Mouse (Mus musculus): ENCODE measurements around the gene Pga5. TPM values are rescaled to one million over a fixed set of nuclear protein-coding genes. Genes with fewer than 3 reads are reported as not detected.

Pga5 gene
- total RNA-seq, 1 experiment: 4.9 TPM

- H3K9me3 ChIP-seq (ENCODE audit: control insufficient read depth, insufficient read depth, low read depth, low read length): no peaks in the 10 kb centered on the region
- H3K9ac ChIP-seq (ENCODE audit: insufficient read depth, low read depth, low read length, poor library complexity, severe bottlenecking): no peak overlapping the region
- no peak for DNase-seq (ENCODE audit: low read depth, low spot score)
- no peak overlapping the region for H3K27ac ChIP-seq (ENCODE audit: insufficient read depth, low read depth, low read length, poor library complexity, severe bottlenecking)
- H3K4me1 ChIP-seq (ENCODE audit: control insufficient read depth in 2 of 2, insufficient read depth in 2 of 2, low read length in 2 of 2, poor library complexity in 1 of 2): peaks cover 0 to 18% of the 10 kb centered on the region in 2 experiments; a peak in 3 of 4 replicates
- in situ Hi-C loops (cut with MboI; ENCODE audit: low sequenced_read_pairs in 2 of 2, unreplicated experiment in 2 of 2): loop anchor here in 1 of 2 experiments (25.0 kb wide), 1 partner anchor 241 kb away; the partner anchor contains the start of gene Ms4a10
- TF ChIP-seq ZC3H11A (IDR thresholded peaks at IDR 0.05; ENCODE audit: borderline replicate concordance, low read depth, low read length) (no peak), CHD2 (IDR thresholded peaks at IDR 0.05; ENCODE audit: low read depth, low read length) (no peak), MAFK (IDR thresholded peaks at IDR 0.05; ENCODE audit: insufficient read depth, low read depth, low read length) (no peak), HCFC1 (IDR thresholded peaks at IDR 0.05; ENCODE audit: borderline replicate concordance, insufficient read depth, low read length) (no peak), ZNF384 (IDR thresholded peaks at IDR 0.05; ENCODE audit: low read depth, low read length) (no peak)
- H3K36me3 ChIP-seq (ENCODE audit: control insufficient read depth, insufficient read depth, low read length, poor library complexity, severe bottlenecking): no peaks in the 10 kb centered on the region
- H3K4me3 ChIP-seq (ENCODE audit: insufficient read depth in 1 of 2, low read depth in 1 of 2, low read length in 2 of 2, poor library complexity in 1 of 2, severe bottlenecking in 1 of 2): no peak overlapping the region
Observed at GRCm38 (mm10) chr19:10721064-10721463, 43.2 kb upstream of the Pga5 start.

GRCm38 (mm10) chr19:10720524-10720923 is 42.7 kb upstream of the Pga5 start:
- in situ Hi-C loops (cut with MboI; ENCODE audit: low sequenced_read_pairs in 2 of 2, unreplicated experiment in 2 of 2): loop anchor here in 1 of 2 experiments (25.0 kb wide), 1 partner anchor 242 kb away; the partner anchor contains the start of gene Ms4a10
- DNase-seq (ENCODE audit: low read depth, low spot score): no peak
- Histone ChIP-seq H3K27ac (ENCODE audit: insufficient read depth, low read depth, low read length, poor library complexity, severe bottlenecking) (no peak overlapping the region), H3K36me3 (ENCODE audit: control insufficient read depth, insufficient read depth, low read length, poor library complexity, severe bottlenecking) (no peaks in the 10 kb centered on the region), H3K9ac (ENCODE audit: insufficient read depth, low read depth, low read length, poor library complexity, severe bottlenecking) (no peak overlapping the region), H3K9me3 (ENCODE audit: control insufficient read depth, insufficient read depth, low read depth, low read length) (no peaks in the 10 kb centered on the region), H3K4me1 (ENCODE audit: control insufficient read depth in 2 of 2, insufficient read depth in 2 of 2, low read length in 2 of 2, poor library complexity in 1 of 2) (peaks cover 0 to 18% of the 10 kb centered on the region in 2 experiments; a peak in 3 of 4 replicates), H3K4me3 (ENCODE audit: insufficient read depth in 1 of 2, low read depth in 1 of 2, low read length in 2 of 2, poor library complexity in 1 of 2, severe bottlenecking in 1 of 2) (no peak overlapping the region)
- TF ChIP-seq HCFC1 (IDR thresholded peaks at IDR 0.05; ENCODE audit: borderline replicate concordance, insufficient read depth, low read length) (no peak), MAFK (IDR thresholded peaks at IDR 0.05; ENCODE audit: insufficient read depth, low read depth, low read length) (no peak), CHD2 (IDR thresholded peaks at IDR 0.05; ENCODE audit: low read depth, low read length) (no peak), ZNF384 (IDR thresholded peaks at IDR 0.05; ENCODE audit: low read depth, low read length) (no peak), ZC3H11A (IDR thresholded peaks at IDR 0.05; ENCODE audit: borderline replicate concordance, low read depth, low read length) (no peak)

GRCm38 (mm10) chr19:10719751-10720150 is 41.9 kb upstream of the Pga5 start:
- H3K4me3 ChIP-seq (ENCODE audit: insufficient read depth in 1 of 2, low read depth in 1 of 2, low read length in 2 of 2, poor library complexity in 1 of 2, severe bottlenecking in 1 of 2): no peak overlapping the region
- no peak for DNase-seq (ENCODE audit: low read depth, low spot score)
- no peak overlapping the region for H3K9ac ChIP-seq (ENCODE audit: insufficient read depth, low read depth, low read length, poor library complexity, severe bottlenecking)
- no peaks in the 10 kb centered on the region for H3K36me3 ChIP-seq (ENCODE audit: control insufficient read depth, insufficient read depth, low read length, poor library complexity, severe bottlenecking)
- TF ChIP-seq MAFK (IDR thresholded peaks at IDR 0.05; ENCODE audit: insufficient read depth, low read depth, low read length) (no peak), ZC3H11A (IDR thresholded peaks at IDR 0.05; ENCODE audit: borderline replicate concordance, low read depth, low read length) (no peak), CHD2 (IDR thresholded peaks at IDR 0.05; ENCODE audit: low read depth, low read length) (no peak), HCFC1 (IDR thresholded peaks at IDR 0.05; ENCODE audit: borderline replicate concordance, insufficient read depth, low read length) (no peak), ZNF384 (IDR thresholded peaks at IDR 0.05; ENCODE audit: low read depth, low read length) (no peak)
- H3K4me1 ChIP-seq (ENCODE audit: control insufficient read depth in 2 of 2, insufficient read depth in 2 of 2, low read length in 2 of 2, poor library complexity in 1 of 2): peaks cover 0 to 18% of the 10 kb centered on the region in 2 experiments; a peak in 3 of 4 replicates
- in situ Hi-C loops (cut with MboI; ENCODE audit: low sequenced_read_pairs in 2 of 2, unreplicated experiment in 2 of 2): loop anchor here in 1 of 2 experiments (25.0 kb wide), 1 partner anchor 243 kb away; the partner anchor contains the start of gene Ms4a10
- no peaks in the 10 kb centered on the region for H3K9me3 ChIP-seq (ENCODE audit: control insufficient read depth, insufficient read depth, low read depth, low read length)
- H3K27ac ChIP-seq (ENCODE audit: insufficient read depth, low read depth, low read length, poor library complexity, severe bottlenecking): no peak overlapping the region

GRCm38 (mm10) chr19:10718251-10718775 is 40.4 kb upstream of the Pga5 start:
- H3K9ac ChIP-seq (ENCODE audit: insufficient read depth, low read depth, low read length, poor library complexity, severe bottlenecking): no peak overlapping the region
- H3K27ac ChIP-seq (ENCODE audit: insufficient read depth, low read depth, low read length, poor library complexity, severe bottlenecking): no peak overlapping the region
- DNase-seq (ENCODE audit: low read depth, low spot score): no peak
- peaks cover 4% of the 10 kb centered on the region; the same call in 1 of the 2 replicates for H3K36me3 ChIP-seq (ENCODE audit: control insufficient read depth, insufficient read depth, low read length, poor library complexity, severe bottlenecking)
- peaks cover 0 to 10% of the 10 kb centered on the region in 2 experiments; a peak in 2 of 4 replicates for H3K4me1 ChIP-seq (ENCODE audit: control insufficient read depth in 2 of 2, insufficient read depth in 2 of 2, low read length in 2 of 2, poor library complexity in 1 of 2)
- no peaks in the 10 kb centered on the region for H3K9me3 ChIP-seq (ENCODE audit: control insufficient read depth, insufficient read depth, low read depth, low read length)
- no peak overlapping the region for H3K4me3 ChIP-seq (ENCODE audit: insufficient read depth in 1 of 2, low read depth in 1 of 2, low read length in 2 of 2, poor library complexity in 1 of 2, severe bottlenecking in 1 of 2)
- in situ Hi-C loops (cut with MboI; ENCODE audit: low sequenced_read_pairs in 2 of 2, unreplicated experiment in 2 of 2): loop anchor here in 1 of 2 experiments (25.0 kb wide), 1 partner anchor 244 kb away; the partner anchor contains the start of gene Ms4a10
- no peak for TF ChIP-seq ZC3H11A (IDR thresholded peaks at IDR 0.05; ENCODE audit: borderline replicate concordance, low read depth, low read length)
